Mouse (Mus musculus): ENCODE results near the gene Btbd17. TPM values are rescaled to one million over a fixed set of nuclear protein-coding genes. Genes with fewer than 3 reads are reported as not detected.

The Btbd17 gene
- polyA plus RNA-seq, 1 experiment from 2014 or later = not detected

DNA sequence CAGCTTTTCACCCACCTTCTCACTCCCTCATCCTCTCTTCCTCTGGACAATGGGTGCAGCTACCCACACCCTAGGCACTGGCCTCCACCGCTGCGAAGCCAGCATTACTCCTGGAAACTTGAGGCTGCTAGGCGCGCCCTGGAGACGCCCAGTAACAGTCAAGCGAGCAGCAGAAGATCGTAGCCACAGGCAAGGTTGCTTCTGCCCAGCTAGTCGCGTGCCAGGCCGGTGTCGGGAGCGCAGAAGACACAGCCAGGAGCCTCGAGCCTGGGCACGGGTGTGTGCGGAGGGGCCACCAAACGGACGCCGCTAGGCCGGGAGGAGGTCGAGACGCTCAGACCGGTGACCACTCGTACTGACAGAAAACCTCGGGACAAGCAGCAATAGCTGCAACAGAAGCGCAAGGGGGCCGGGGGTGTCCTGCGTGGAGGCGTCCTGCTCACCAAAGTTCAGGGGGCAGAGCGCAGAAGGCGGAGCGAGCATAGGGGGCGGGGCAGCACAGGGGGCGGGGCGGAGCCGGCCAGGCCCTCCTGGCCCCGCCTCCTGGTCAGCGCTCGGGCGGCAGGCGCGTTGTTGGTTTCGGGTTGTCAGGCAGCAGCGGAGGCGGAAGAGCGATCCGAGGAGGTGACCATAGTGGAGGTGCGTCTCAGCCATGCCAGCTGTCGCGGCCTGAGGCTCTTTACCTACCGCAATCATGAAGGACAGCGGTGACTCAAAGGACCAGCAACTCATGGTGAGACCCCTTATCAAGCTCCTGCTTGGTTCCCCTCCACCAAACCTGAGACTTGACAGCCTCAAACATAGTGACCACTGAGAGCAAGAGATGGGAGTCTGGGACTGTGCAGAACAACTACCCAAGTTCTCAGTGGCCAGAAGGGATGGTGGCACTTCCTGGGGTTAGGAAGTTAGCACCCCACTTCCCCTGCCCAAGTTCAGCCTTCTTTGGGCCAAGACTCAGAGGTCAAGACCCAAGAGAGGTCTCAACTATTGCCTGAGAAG, 30.6 kb downstream of the Btbd17 start, which contains the start of gene Kif19a:
Gene Kif19a (plus strand): TSS at position 569 of the 999 bp plus-strand sequence.
- H3K27me3 ChIP-seq = peaks cover 47% of the 10 kb centered on the region
- no peaks in the 10 kb centered on the region for H3K36me3 ChIP-seq (replicated peaks)
- peak; percentile 44 for ATAC-seq (ENCODE audit: insufficient read depth)
- H3K4me3 ChIP-seq (replicated peaks) = peak within 1 kb of the TSS; percentile 48
- WGBS (ENCODE audit: insufficient replicate concordance) = 4% methylated on average over 51 of the region's 51 CpGs
- H3K9ac ChIP-seq = no peak within 1 kb of the TSS
- no peaks in the 10 kb centered on the region for H3K9me3 ChIP-seq (replicated peaks)
- no peak within 1 kb of the TSS for H3K27ac ChIP-seq (replicated peaks)
- peak within 1 kb of the TSS; percentile 72 for H3K4me2 ChIP-seq
- H3K4me1 ChIP-seq (replicated peaks) = peaks cover 11% of the 10 kb centered on the region

- H3K27ac ChIP-seq (replicated peaks) = no peak overlapping the region
- H3K4me2 ChIP-seq = no peak overlapping the region
- peaks cover 7% of the 10 kb centered on the region; the same call in 1 of the 2 replicates for H3K27me3 ChIP-seq
- no peak for ATAC-seq (ENCODE audit: insufficient read depth)
- 40% methylated on average over 12 of the region's 12 CpGs for WGBS (ENCODE audit: insufficient replicate concordance)
- H3K9ac ChIP-seq = no peak overlapping the region
- H3K4me1 ChIP-seq (replicated peaks) = no peaks in the 10 kb centered on the region
- no peaks in the 10 kb centered on the region for H3K36me3 ChIP-seq (replicated peaks)
- no peak overlapping the region for H3K4me3 ChIP-seq (replicated peaks)
- H3K9me3 ChIP-seq (replicated peaks) = no peaks in the 10 kb centered on the region
Observed at GRCm38 (mm10) chr11:114747564-114748138, 48.1 kb downstream of the Btbd17 start.

GRCm38 (mm10) chr11:114745134-114745533, 50.6 kb downstream of the Btbd17 start:
- H3K36me3 ChIP-seq (replicated peaks) = no peaks in the 10 kb centered on the region
- H3K27ac ChIP-seq (replicated peaks) = no peak overlapping the region
- H3K4me3 ChIP-seq (replicated peaks) = no peak overlapping the region
- no peak overlapping the region for H3K4me2 ChIP-seq
- ATAC-seq (ENCODE audit: insufficient read depth) = no peak
- H3K4me1 ChIP-seq (replicated peaks) = no peaks in the 10 kb centered on the region
- peaks cover 7% of the 10 kb centered on the region; the same call in 1 of the 2 replicates for H3K27me3 ChIP-seq
- H3K9me3 ChIP-seq (replicated peaks) = no peaks in the 10 kb centered on the region
- no peak overlapping the region for H3K9ac ChIP-seq
- WGBS (ENCODE audit: insufficient replicate concordance) = 2% methylated on average over 12 of the region's 12 CpGs

- peaks cover 5% of the 10 kb centered on the region; the same call in 1 of the 2 replicates for H3K27me3 ChIP-seq
- H3K4me1 ChIP-seq (replicated peaks) = no peaks in the 10 kb centered on the region
- H3K27ac ChIP-seq (replicated peaks) = no peak overlapping the region
- 53% methylated on average over 6 of the region's 6 CpGs for WGBS (ENCODE audit: insufficient replicate concordance)
- no peak overlapping the region for H3K9ac ChIP-seq
- no peak for ATAC-seq (ENCODE audit: insufficient read depth)
- no peak overlapping the region for H3K4me3 ChIP-seq (replicated peaks)
- H3K4me2 ChIP-seq = no peak overlapping the region
- no peaks in the 10 kb centered on the region for H3K36me3 ChIP-seq (replicated peaks)
- no peaks in the 10 kb centered on the region for H3K9me3 ChIP-seq (replicated peaks)
Observed at GRCm38 (mm10) chr11:114741451-114741850, 54.3 kb downstream of the Btbd17 start.

Other genes with a start within 250 kb of the Btbd17 start
- 503 and 662 TPM in 2 replicates for gene Rpl38, start 127.4 kb downstream of the Btbd17 start, polyA plus RNA-seq (2015; fragmentation: Nextera tagmentation; extraction: Ambion mirVana)
- 8.1 and 10.5 TPM in 2 replicates for gene Ttyh2, start 120.5 kb downstream of the Btbd17 start, polyA plus RNA-seq (2015; fragmentation: Nextera tagmentation; extraction: Ambion mirVana)
- gene Dnaic2, start 68.5 kb downstream of the Btbd17 start, polyA plus RNA-seq (2015; fragmentation: Nextera tagmentation; extraction: Ambion mirVana) = 0.18 and 0.56 TPM in 2 replicates
- gene Kif19a, start 30.6 kb downstream of the Btbd17 start, polyA plus RNA-seq (2015; fragmentation: Nextera tagmentation; extraction: Ambion mirVana) = 0.07 TPM in 2 replicates
- not detected in 2 replicates for gene Gpr142, start 3.0 kb upstream of the Btbd17 start, polyA plus RNA-seq (2015; fragmentation: Nextera tagmentation; extraction: Ambion mirVana)
- gene Gprc5c, start 55.2 kb upstream of the Btbd17 start, polyA plus RNA-seq (2015; fragmentation: Nextera tagmentation; extraction: Ambion mirVana) = 15.9 and 19.0 TPM in 2 replicates
- 7.3 and 7.8 TPM in 2 replicates for gene Cd300a, start 94.1 kb upstream of the Btbd17 start, polyA plus RNA-seq (2015; fragmentation: Nextera tagmentation; extraction: Ambion mirVana)
- 1.3 and 1.5 TPM in 2 replicates for gene Cd300lb, start 138.4 kb upstream of the Btbd17 start, polyA plus RNA-seq (2015; fragmentation: Nextera tagmentation; extraction: Ambion mirVana)
- gene Cd300c, start 173.2 kb upstream of the Btbd17 start, polyA plus RNA-seq (2015; fragmentation: Nextera tagmentation; extraction: Ambion mirVana) = not detected in 2 replicates
- gene Cd300ld, start 194.0 kb upstream of the Btbd17 start, polyA plus RNA-seq (2015; fragmentation: Nextera tagmentation; extraction: Ambion mirVana) = 1.2 and 1.3 TPM in 2 replicates
- gene Cd300c2, start 205.9 kb upstream of the Btbd17 start, polyA plus RNA-seq (2015; fragmentation: Nextera tagmentation; extraction: Ambion mirVana) = 8.7 and 9.5 TPM in 2 replicates
- not detected in 2 replicates for gene Cd300ld2, start 220.2 kb upstream of the Btbd17 start, polyA plus RNA-seq (2015; fragmentation: Nextera tagmentation; extraction: Ambion mirVana)
- not detected in 2 replicates for gene Cd300ld4, start 231.1 kb upstream of the Btbd17 start, polyA plus RNA-seq (2015; fragmentation: Nextera tagmentation; extraction: Ambion mirVana)
- not detected in 2 replicates for gene Cd300ld5, start 241.8 kb upstream of the Btbd17 start, polyA plus RNA-seq (2015; fragmentation: Nextera tagmentation; extraction: Ambion mirVana)

Measured in liver, embryonic 15.5 days (tissue).